Mouse (Mus musculus) neural tube, embryonic 12.5 days (tissue): ENCODE data around the gene Slc25a34. TPM values are rescaled to one million over a fixed set of nuclear protein-coding genes. Genes with fewer than 3 reads are reported as not detected.

ENCODE experiments used
- ATAC-seq: fragments of 200-750 bp; cut with Nextera tagmentation; 2 replicates; pipeline ENCODE4 v1.8.0; 2017; ENCODE audit warnings: low read depth, mild to moderate bottlenecking, moderate TSS enrichment, moderate library complexity; ENCODE audit not compliant: low FRiP score
- H3K27ac ChIP-seq: fragments of 300-500 bp; sonication (generic); 2 replicates; pipeline ENCODE4 v1.5.1; 2016
- H3K27me3 ChIP-seq: fragments of 300-500 bp; sonication (generic); replicated peaks from 2 replicates; pipeline ENCODE4 v1.6.1; 2016; ENCODE audit warnings: mild to moderate bottlenecking
- H3K36me3 ChIP-seq: fragments of 300-500 bp; sonication (generic); 2 replicates; pipeline ENCODE4 v1.6.1; 2016; ENCODE audit warnings: mild to moderate bottlenecking
- H3K4me1 ChIP-seq: fragments of 300-500 bp; sonication (generic); 2 replicates; pipeline ENCODE4 v1.6.1; 2016
- H3K4me2 ChIP-seq: fragments of 300-500 bp; sonication (generic); replicated peaks from 2 replicates; pipeline ENCODE4 v1.6.1; 2016; ENCODE audit warnings: mild to moderate bottlenecking
- H3K4me3 ChIP-seq: fragments of 300-500 bp; sonication (generic); 2 replicates; pipeline ENCODE4 v1.5.1; 2016
- H3K9ac ChIP-seq: fragments of 300-500 bp; sonication (generic); 2 replicates; pipeline ENCODE4 v1.6.1; 2016; ENCODE audit warnings: mild to moderate bottlenecking
- H3K9me3 ChIP-seq: fragments of 300-500 bp; sonication (generic); 2 replicates; pipeline ENCODE4 v1.6.1; 2016; ENCODE audit warnings: mild to moderate bottlenecking
- WGBS: fragments of 180-500 bp; shearing (Covaris S2); methylation state at CpG from one replicate; pipeline ENCODE4 v1.1.7; 2016; 5-methylcytosine and 5-hydroxymethylcytosine counted together
- polyA plus RNA-seq: library from polyadenylated mRNA; unstranded; fragments of >200 nt; fragmentation: Nextera tagmentation; extraction: Ambion mirVana; gene quantifications from 2 replicates; pipeline ENCODE4 v1.2.1, GENCODE M21; 2016

The Slc25a34 gene
- polyA plus RNA-seq: not detected in 2 replicates

DNA sequence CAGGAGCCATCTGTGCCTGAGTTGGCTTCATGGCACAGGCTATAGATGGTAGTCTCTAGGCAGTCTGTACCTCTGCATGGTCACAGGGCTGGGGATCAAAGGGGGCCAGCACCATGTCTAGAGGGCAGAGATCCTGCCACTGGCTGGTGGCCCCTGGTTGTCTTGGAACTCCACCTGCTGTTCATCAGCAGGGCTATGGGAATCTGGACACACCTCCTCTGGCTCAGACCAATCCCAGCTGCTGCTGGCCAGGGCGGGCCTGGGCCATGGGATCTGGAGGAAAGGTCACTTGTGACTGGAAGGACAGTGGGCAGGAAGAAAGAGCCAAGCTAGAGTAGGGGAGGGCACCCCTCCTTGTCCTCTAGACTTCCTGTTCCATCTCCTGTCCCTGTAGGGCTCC lies at the start of gene Slc25a34:
TSS of gene Slc25a34 (minus strand) at position 156 of the 400 bp plus-strand sequence.
- H3K27me3 ChIP-seq: no peaks in the 10 kb centered on the region
- H3K9ac ChIP-seq: no peak within 1 kb of the TSS
- no peak within 1 kb of the TSS for H3K4me3 ChIP-seq
- peaks cover 4% of the 10 kb centered on the region; the same call in 1 of the 2 replicates for H3K4me1 ChIP-seq
- H3K27ac ChIP-seq: no peak within 1 kb of the TSS
- ATAC-seq: no peak
- H3K9me3 ChIP-seq: no peaks in the 10 kb centered on the region
- WGBS: 65% methylated on average over 1 of the region's 1 CpGs
- H3K36me3 ChIP-seq: peaks cover 26% of the 10 kb centered on the region
- H3K4me2 ChIP-seq: no peak within 1 kb of the TSS

- Histone ChIP-seq H3K27ac (no peak overlapping the region), H3K36me3 (no peaks in the 10 kb centered on the region), H3K4me3 (no peak overlapping the region), H3K9me3 (no peaks in the 10 kb centered on the region), H3K27me3 (no peaks in the 10 kb centered on the region), H3K4me2 (no peak overlapping the region), H3K9ac (no peak overlapping the region), H3K4me1 (no peaks in the 10 kb centered on the region)
- ATAC-seq: no peak
- WGBS: 80% methylated on average over 13 of the region's 13 CpGs
Observed at GRCm38 (mm10) chr4:141672325-141672724, 48.7 kb upstream of the Slc25a34 start.

DNA sequence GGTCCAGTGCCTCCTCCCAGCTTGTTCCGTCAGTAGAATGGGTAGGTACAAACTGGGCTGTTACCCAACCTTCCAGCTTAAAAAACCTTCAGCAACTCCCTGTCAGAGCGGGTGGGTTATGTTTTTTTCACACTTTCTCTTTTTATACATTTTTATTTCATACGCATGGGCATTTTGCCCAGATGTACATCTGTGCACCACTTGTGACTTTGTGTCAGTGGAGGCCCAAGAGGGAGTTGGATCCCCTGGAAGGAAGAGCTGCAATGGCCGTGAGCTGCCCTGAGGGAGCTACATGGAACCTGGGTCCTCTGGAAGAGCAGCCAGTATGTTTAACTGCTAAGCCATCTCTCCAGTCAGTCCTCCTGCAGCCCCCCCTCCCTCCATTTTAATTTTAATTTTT lies 47.8 kb upstream of the Slc25a34 start:
- Histone ChIP-seq H3K27ac (no peak overlapping the region), H3K9me3 (no peaks in the 10 kb centered on the region), H3K27me3 (no peaks in the 10 kb centered on the region), H3K9ac (no peak overlapping the region), H3K4me3 (no peak overlapping the region), H3K4me1 (no peaks in the 10 kb centered on the region), H3K4me2 (no peak overlapping the region), H3K36me3 (no peaks in the 10 kb centered on the region)
- WGBS: 85% methylated on average over 4 of the region's 4 CpGs
- no peak for ATAC-seq

- H3K27ac ChIP-seq: no peak overlapping the region
- H3K27me3 ChIP-seq: no peaks in the 10 kb centered on the region
- H3K4me1 ChIP-seq: no peaks in the 10 kb centered on the region
- H3K9ac ChIP-seq: no peak overlapping the region
- WGBS: 85% methylated on average over 18 of the region's 18 CpGs
- H3K4me2 ChIP-seq: no peak overlapping the region
- H3K9me3 ChIP-seq: no peaks in the 10 kb centered on the region
- ATAC-seq: no peak
- H3K4me3 ChIP-seq: no peak overlapping the region
- no peaks in the 10 kb centered on the region for H3K36me3 ChIP-seq
Observed at GRCm38 (mm10) chr4:141669898-141670712, 46.5 kb upstream of the Slc25a34 start.

DNA sequence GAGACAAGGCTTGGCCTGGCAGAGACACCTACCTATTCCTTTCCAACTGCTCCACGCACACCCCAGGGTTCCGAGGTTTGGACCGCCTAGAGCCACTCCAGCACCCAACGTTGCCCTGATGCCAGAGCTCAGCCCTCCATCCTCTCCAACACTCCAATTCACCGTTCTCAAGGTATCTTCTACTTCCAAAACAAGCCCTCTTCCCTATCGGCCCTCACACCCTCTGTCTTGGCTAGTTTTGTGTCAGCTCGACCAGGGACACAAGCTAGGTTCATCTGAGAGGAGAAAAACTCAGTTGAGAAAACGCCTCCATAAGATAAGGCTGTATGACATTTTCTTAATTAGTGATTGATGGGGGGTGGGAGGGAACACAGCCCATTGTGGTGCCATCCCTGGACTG lies 41.2 kb upstream of the Slc25a34 start, which contains the start of gene Plekhm2:
TSS of gene Plekhm2 (minus strand) at position 101 of the 400 bp plus-strand sequence.
- H3K27me3 ChIP-seq: no peaks in the 10 kb centered on the region
- peak within 1 kb of the TSS; percentile 86 for H3K9ac ChIP-seq
- ATAC-seq: no peak
- 82% methylated on average over 8 of the region's 8 CpGs for WGBS
- peak within 1 kb of the TSS; percentile 89 for H3K4me2 ChIP-seq
- H3K27ac ChIP-seq: no peak within 1 kb of the TSS
- peaks cover 16% of the 10 kb centered on the region for H3K4me1 ChIP-seq
- no peaks in the 10 kb centered on the region for H3K9me3 ChIP-seq
- H3K36me3 ChIP-seq: peaks cover 12% of the 10 kb centered on the region; the same call in 1 of the 2 replicates
- peak within 1 kb of the TSS; percentile 75 for H3K4me3 ChIP-seq

GRCm38 (mm10) chr4:141664011-141664745 lies 40.6 kb upstream of the Slc25a34 start:
- Histone ChIP-seq H3K4me2 (peak overlapping the region; percentile 89), H3K27me3 (no peaks in the 10 kb centered on the region), H3K9ac (peak overlapping the region; percentile 86), H3K4me3 (peak overlapping the region; percentile 75), H3K27ac (no peak overlapping the region), H3K36me3 (peaks cover 15% of the 10 kb centered on the region), H3K9me3 (no peaks in the 10 kb centered on the region), H3K4me1 (peaks cover 16% of the 10 kb centered on the region)
- peak; percentile 69 for ATAC-seq
- 1% methylated on average over 41 of the region's 60 CpGs for WGBS

GRCm38 (mm10) chr4:141663122-141663931 lies 39.7 kb upstream of the Slc25a34 start:
- Histone ChIP-seq H3K9ac (peak overlapping the region; percentile 86), H3K36me3 (peaks cover 19% of the 10 kb centered on the region), H3K27ac (no peak overlapping the region), H3K4me1 (peaks cover 16% of the 10 kb centered on the region), H3K9me3 (no peaks in the 10 kb centered on the region), H3K27me3 (no peaks in the 10 kb centered on the region), H3K4me2 (peak overlapping the region; percentile 89), H3K4me3 (peak overlapping the region; percentile 75)
- 5% methylated on average over 44 of the region's 47 CpGs for WGBS
- ATAC-seq: peak; percentile 59

DNA sequence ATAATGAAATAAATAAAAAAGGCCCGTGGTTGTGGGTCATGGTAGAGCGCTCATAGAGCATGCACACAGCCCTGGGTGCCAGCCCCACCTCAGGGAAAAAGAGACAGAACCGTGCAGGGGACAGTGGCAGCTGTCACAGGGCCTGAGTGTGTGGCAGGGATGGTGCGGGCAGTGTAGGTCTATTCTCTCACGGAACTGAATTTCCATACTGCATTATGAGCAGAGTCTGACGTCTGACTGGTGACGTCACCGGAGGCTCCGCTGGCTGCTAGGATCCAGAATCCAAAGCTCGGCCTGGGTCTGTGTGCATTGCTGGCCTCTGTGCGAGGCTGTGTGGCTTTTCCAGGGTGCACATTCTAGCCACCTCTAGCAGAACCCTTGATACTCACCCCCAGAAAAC lies 37.3 kb upstream of the Slc25a34 start:
- H3K9me3 ChIP-seq: no peaks in the 10 kb centered on the region
- peaks cover 19% of the 10 kb centered on the region for H3K36me3 ChIP-seq
- no peak for ATAC-seq
- no peak overlapping the region for H3K9ac ChIP-seq
- H3K27ac ChIP-seq: no peak overlapping the region
- peaks cover 16% of the 10 kb centered on the region for H3K4me1 ChIP-seq
- no peak overlapping the region for H3K4me2 ChIP-seq
- no peak overlapping the region for H3K4me3 ChIP-seq
- no peaks in the 10 kb centered on the region for H3K27me3 ChIP-seq
- WGBS: 89% methylated on average over 11 of the region's 11 CpGs

GRCm38 (mm10) chr4:141659739-141660138 lies 36.1 kb upstream of the Slc25a34 start:
- peaks cover 13% of the 10 kb centered on the region for H3K4me1 ChIP-seq
- no peak for ATAC-seq
- H3K4me3 ChIP-seq: no peak overlapping the region
- H3K27me3 ChIP-seq: no peaks in the 10 kb centered on the region
- no peak overlapping the region for H3K27ac ChIP-seq
- 57% methylated on average over 4 of the region's 4 CpGs for WGBS
- no peaks in the 10 kb centered on the region for H3K9me3 ChIP-seq
- peaks cover 19% of the 10 kb centered on the region for H3K36me3 ChIP-seq
- H3K9ac ChIP-seq: no peak overlapping the region
- no peak overlapping the region for H3K4me2 ChIP-seq

- Histone ChIP-seq H3K4me2 (no peak overlapping the region), H3K9me3 (no peaks in the 10 kb centered on the region), H3K4me3 (no peak overlapping the region), H3K27me3 (no peaks in the 10 kb centered on the region), H3K27ac (no peak overlapping the region), H3K4me1 (peaks cover 8% of the 10 kb centered on the region), H3K36me3 (peaks cover 22% of the 10 kb centered on the region), H3K9ac (no peak overlapping the region)
- 94% methylated on average over 6 of the region's 6 CpGs for WGBS
- ATAC-seq: no peak
Observed at GRCm38 (mm10) chr4:141658846-141659484, 35.3 kb upstream of the Slc25a34 start.

- Histone ChIP-seq H3K27me3 (no peaks in the 10 kb centered on the region), H3K4me2 (no peak overlapping the region), H3K4me3 (no peak overlapping the region), H3K27ac (no peak overlapping the region), H3K9ac (no peak overlapping the region), H3K4me1 (no peaks in the 10 kb centered on the region), H3K9me3 (no peaks in the 10 kb centered on the region), H3K36me3 (peaks cover 23% of the 10 kb centered on the region)
- 83% methylated on average over 8 of the region's 8 CpGs for WGBS
- no peak for ATAC-seq
Observed at GRCm38 (mm10) chr4:141656932-141657331, 33.3 kb upstream of the Slc25a34 start.
